Mouse (Mus musculus) erythroid progenitor cell, adult 5-6 weeks (primary cell): Measurements from ENCODE around the gene Rabl3. TPM values are rescaled to one million over a fixed set of nuclear protein-coding genes. Genes with fewer than 3 reads are reported as not detected.

Experiments used
- ATAC-seq: replicated peaks from 2 replicates; pipeline ENCODE4 v1.8.0; 2016; ENCODE audit warnings: moderate number of reproducible peaks, mild to moderate bottlenecking, moderate TSS enrichment, inconsistent platforms; ENCODE audit not compliant: poor library complexity, low FRiP score, severe bottlenecking
- total RNA-seq, 2 experiments: library from RNA; stranded (forward) in 1 of 2; stranded (reverse) in 1 of 2; fragments of 150-400 nt in 1 of 2; fragments of 186-747, 209-891 nt in 1 of 2; gene quantifications; 2 replicates each; pipeline versions ENCODE4 v1.2.3 to v1.2.4; 2015 to 2017; ENCODE audit warnings: low replicate concordance in 2 of 2

Gene Rabl3
- total RNA-seq, 2 experiments from 2014 or later = 3.6 to 7.1 TPM

DNA sequence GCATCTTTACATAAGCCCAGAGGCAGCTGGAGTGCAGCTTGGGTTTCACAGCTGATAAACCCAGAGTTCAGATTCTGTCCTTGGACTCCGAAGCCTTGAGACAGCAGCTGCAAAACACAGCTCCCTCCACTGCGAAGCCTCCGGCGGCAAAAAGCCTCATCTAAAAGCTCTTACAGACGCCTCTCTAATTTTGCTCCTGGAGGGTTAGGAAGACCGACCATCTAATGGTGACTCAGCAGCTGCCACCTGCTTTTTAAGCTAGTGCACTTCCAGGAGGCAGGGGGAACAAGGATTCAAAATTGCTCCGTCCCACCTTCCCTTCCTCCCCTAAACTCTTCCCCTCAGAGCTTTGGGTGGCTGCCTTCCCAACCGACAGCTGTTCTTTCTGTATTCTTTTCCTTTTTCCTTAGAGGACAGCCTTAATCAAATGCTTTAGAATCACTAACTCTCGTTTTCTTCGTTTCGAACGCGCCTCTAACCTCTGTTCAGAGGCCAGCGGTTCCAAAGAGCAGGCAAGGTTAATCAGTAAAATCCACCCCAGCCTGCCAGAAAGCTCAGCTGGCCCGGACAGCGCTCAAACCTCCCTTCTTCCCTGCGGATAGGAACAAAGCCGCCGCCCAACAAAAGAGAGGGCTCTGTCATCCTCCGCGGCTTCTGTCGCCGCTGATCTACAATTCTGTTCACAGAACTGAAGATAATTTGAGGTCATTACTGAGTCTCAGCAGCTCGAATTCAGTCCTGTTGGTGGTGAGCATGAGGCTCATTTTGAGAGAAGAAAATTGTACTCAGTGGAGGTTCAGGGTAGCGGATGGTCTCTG, 44.7 kb downstream of the Rabl3 start:
- no peak for ATAC-seq

DNA sequence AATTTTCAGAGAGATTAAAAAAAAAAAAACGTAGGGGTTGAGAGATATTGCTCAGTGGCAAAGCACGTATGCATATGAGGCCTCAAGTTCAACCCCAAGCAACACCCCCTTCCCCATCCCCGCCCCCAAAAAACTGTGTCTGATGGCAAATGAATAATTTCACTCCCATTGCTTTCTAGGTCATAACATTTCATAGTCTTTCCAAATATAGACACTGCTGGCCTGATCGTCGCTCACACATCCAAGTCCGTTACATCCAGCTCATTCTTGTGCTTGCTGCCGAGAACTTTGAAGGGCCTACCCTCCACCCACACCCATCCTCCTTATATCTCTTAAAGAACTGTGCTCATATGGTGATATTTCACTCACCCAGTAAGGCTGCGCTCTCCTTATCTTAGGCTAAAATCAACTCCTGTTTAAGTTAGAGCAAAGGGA, 45.5 kb downstream of the Rabl3 start:
- no peak for ATAC-seq

DNA sequence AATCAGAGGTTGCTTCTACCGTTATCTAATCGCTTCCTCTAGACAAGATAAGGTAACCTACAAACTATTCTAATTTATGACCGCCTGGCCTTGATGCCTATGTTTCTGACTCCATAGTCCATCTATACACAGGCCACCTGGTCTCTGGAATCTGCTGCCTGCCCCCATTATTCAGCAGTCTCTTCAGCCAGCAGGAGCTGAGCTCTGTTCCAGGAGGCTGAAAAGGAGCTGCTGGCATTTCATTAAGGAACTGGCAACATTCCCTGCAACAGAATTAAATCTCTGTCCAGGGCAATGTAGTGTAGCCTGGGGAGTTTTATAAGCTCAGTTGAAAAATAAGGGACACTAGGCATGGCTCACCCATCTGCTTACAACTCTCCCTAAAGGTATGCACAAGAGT, 51.2 kb downstream of the Rabl3 start:
- ATAC-seq = no peak

GRCm38 (mm10) chr16:37591551-37591950, 51.9 kb downstream of the Rabl3 start:
- ATAC-seq = no peak

GRCm38 (mm10) chr16:37597412-37597811, 57.7 kb downstream of the Rabl3 start:
- ATAC-seq = no peak

- ATAC-seq = no peak
These were observed 58.8 kb downstream of the Rabl3 start for GRCm38 (mm10) chr16:37598463-37598862.

GRCm38 (mm10) chr16:37599326-37599725, 59.6 kb downstream of the Rabl3 start:
- ATAC-seq = no peak

- ATAC-seq = no peak
These were observed 63.7 kb downstream of the Rabl3 start for GRCm38 (mm10) chr16:37603431-37603830.

DNA sequence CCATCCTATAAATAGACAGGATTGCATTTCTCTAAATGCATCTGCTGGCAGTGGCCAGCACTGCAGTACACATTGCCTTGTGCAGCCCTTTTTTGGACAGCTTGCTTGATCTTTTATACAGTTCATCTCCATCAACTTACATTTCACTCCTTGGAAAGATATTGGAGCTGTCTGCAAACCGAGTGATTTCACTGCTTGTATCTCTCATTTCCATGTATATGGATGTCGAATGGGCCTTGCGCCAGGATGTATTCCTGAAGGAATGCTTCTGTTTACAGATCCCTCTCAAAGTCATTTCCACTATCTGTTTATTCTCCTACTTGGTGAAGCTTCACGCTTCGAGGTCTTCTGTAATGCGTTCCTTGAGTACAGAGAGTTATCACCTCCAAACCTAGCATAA, 64.6 kb downstream of the Rabl3 start:
- no peak for ATAC-seq

GRCm38 (mm10) chr16:37610333-37610732, 70.6 kb downstream of the Rabl3 start:
- no peak for ATAC-seq

DNA sequence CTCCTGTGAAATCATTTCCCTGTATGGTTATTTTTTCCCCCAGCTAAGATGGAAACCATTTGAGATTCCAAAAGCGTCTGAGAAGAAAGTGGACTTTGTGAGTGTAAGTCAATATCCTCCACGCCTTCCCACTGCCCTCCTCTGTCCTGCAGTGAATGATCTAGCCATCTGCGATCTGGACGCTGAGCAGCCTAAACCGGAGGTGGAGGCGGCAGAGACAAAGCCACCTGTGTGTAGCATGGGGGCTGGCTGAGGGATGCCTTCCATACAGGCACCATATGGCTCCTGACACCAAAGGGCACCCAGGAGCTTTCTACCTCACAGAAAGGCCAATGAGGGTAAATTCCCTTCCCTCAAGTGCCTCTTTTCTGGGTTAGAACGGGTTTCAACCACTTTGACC, 71.4 kb downstream of the Rabl3 start:
- ATAC-seq = no peak

- ATAC-seq = no peak
These were observed 72.3 kb downstream of the Rabl3 start for GRCm38 (mm10) chr16:37612013-37612412.

- no peak for ATAC-seq
These were observed 74.9 kb downstream of the Rabl3 start for GRCm38 (mm10) chr16:37614540-37614939.

GRCm38 (mm10) chr16:37615429-37615828, 75.7 kb downstream of the Rabl3 start:
- no peak for ATAC-seq

GRCm38 (mm10) chr16:37616104-37616503, 76.4 kb downstream of the Rabl3 start:
- ATAC-seq = no peak

DNA sequence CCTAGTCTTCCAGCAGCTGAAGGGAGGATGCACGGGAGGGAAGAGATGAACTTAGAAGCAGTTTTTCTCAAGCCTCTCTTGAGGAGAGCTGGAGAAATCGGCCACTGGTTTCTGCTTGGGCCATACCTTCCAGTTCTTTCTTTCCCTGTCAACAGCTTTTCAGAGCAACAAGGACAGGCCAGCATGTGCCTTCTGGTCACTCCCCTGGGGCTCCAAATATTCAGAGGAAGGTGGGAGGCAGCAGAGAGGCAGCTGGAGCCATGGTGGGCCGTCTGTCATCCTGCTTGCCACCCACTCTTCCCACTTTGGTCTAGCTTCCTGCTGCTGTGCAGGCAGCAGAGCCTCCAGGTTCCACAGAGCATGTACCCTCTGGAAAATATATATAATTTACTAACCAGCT, 78.0 kb downstream of the Rabl3 start:
- no peak for ATAC-seq

Other genes starting within 250 kb of the Rabl3 start
- gene Stxbp5l, start 154.9 kb upstream of the Rabl3 start, total RNA-seq (2015; ENCODE audit: low replicate concordance) = not detected in 2 replicates
- not detected in 2 replicates for gene Stxbp5l, start 154.9 kb upstream of the Rabl3 start, total RNA-seq (2017; ENCODE audit: low replicate concordance)
- gene Gtf2e1, start 96 bp upstream of the Rabl3 start, total RNA-seq (2015; ENCODE audit: low replicate concordance) = 0.42 and 3.2 TPM in 2 replicates
- 3.0 and 3.7 TPM in 2 replicates for gene Gtf2e1, start 96 bp upstream of the Rabl3 start, total RNA-seq (2017; ENCODE audit: low replicate concordance)
- not detected in 2 replicates for gene Hgd, start 40.3 kb downstream of the Rabl3 start, total RNA-seq (2015; ENCODE audit: low replicate concordance)
- not detected in 2 replicates for gene Hgd, start 40.3 kb downstream of the Rabl3 start, total RNA-seq (2017; ENCODE audit: low replicate concordance)
- gene Ndufb4, start 114.6 kb downstream of the Rabl3 start, total RNA-seq (2015; ENCODE audit: low replicate concordance) = 10.5 and 28.9 TPM in 2 replicates
- gene Ndufb4, start 114.6 kb downstream of the Rabl3 start, total RNA-seq (2017; ENCODE audit: low replicate concordance) = 5.6 and 26.3 TPM in 2 replicates
- gene Fstl1, start 237.0 kb downstream of the Rabl3 start, total RNA-seq (2015; ENCODE audit: low replicate concordance) = 1.1 and 2.1 TPM in 2 replicates
- gene Fstl1, start 237.0 kb downstream of the Rabl3 start, total RNA-seq (2017; ENCODE audit: low replicate concordance) = 0.51 and 1.6 TPM in 2 replicates